ENCODE assay signal across 21 mouse cellular contexts in the genomic region with DNA sequence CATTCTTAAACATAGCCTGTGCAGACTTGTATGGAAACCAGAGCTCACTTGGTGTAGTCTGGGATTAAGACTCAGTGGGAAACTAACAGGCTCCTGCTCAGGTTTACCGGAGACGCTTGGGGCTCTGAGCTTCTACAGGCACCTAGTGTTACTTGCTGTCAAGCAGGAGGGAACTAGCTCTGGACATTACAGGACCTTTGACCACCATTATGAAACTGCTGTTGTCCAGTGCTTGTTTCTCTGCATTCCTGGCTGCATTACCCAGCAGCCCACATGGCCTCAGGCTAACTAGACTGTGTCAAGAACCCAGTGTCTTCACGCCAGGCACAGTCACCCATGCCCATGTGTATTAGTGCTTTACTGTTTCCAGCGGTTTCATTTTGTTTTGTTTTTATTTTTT. TPM values are rescaled to one million over a fixed set of nuclear protein-coding genes. Genes with fewer than 3 reads are reported as not detected.
A peak's percentile ranks its signal among the peaks of the same experiment; 100 is the strongest.
DNase-seq lines count a peak whose midpoint lies in the region; ATAC-seq and TF ChIP-seq lines count a peak whose summit lies in the region.
"Had no signal": no experiment of that assay in that cellular context is flagged by ENCODE, and none has a peak within 500 bp of the region (broad histone marks: within the 10 kb centered on the region; RNA-seq: fewer than 3 reads in every experiment).

No protein-coding gene starts in this region.

- 92% methylated on average over 4 of the region's 4 CpGs for WGBS in kidney, embryonic 15.5 days
- 65% methylated on average over 4 of the region's 4 CpGs for WGBS in liver, postnatal 0 days (ENCODE audit: insufficient replicate concordance)

- no peaks in the 10 kb centered on the region for H3K27me3 ChIP-seq in kidney, embryonic 15.5 days
- H3K27me3 ChIP-seq in liver, postnatal 0 days (ENCODE audit: insufficient read depth, low read length): no peaks in the 10 kb centered on the region
- H3K27me3 ChIP-seq: embryonic facial prominence, embryonic 12.5 days; forebrain, embryonic 12.5 days; hindbrain, embryonic 12.5 days; limb, embryonic 15.5 days had no signal

- H3K9me3 ChIP-seq in kidney, embryonic 15.5 days (replicated peaks): no peaks in the 10 kb centered on the region
- H3K9me3 ChIP-seq in liver, postnatal 0 days (ENCODE audit: low read length): no peaks in the 10 kb centered on the region
- H3K9me3 ChIP-seq: embryonic facial prominence, embryonic 12.5 days; forebrain, embryonic 12.5 days; hindbrain, embryonic 12.5 days; limb, embryonic 15.5 days had no signal

- H3K27ac ChIP-seq in kidney, embryonic 15.5 days: no peak overlapping the region
- peak overlapping the region; percentile 53; the same call in 1 of the 2 replicates for H3K27ac ChIP-seq in brown adipose tissue, adult 24 weeks (replicated peaks; ENCODE audit: low read depth, low read length)
- peak overlapping the region; percentile 69 for H3K27ac ChIP-seq in liver, postnatal 0 days (ENCODE audit: low read depth)
- H3K27ac ChIP-seq: embryonic facial prominence, embryonic 12.5 days; forebrain, embryonic 12.5 days; hindbrain, embryonic 12.5 days; left cerebral cortex, adult 2 months; limb, embryonic 15.5 days had no signal

- H3K4me3 ChIP-seq in kidney, embryonic 15.5 days (replicated peaks): no peak overlapping the region
- no peak overlapping the region for H3K4me3 ChIP-seq in brown adipose tissue, adult 24 weeks (ENCODE audit: insufficient read depth, low read depth, low read length)
- H3K4me3 ChIP-seq in liver, postnatal 0 days (ENCODE audit: low read depth, low read length): no peak overlapping the region
- H3K4me3 ChIP-seq: embryonic facial prominence, embryonic 12.5 days; forebrain, embryonic 12.5 days; hindbrain, embryonic 12.5 days; left cerebral cortex, adult 2 months; limb, embryonic 15.5 days had no signal

- no peak for TF ChIP-seq CTCF in liver, postnatal 0 days (IDR thresholded peaks at IDR 0.05; ENCODE audit: low read depth)

- no peak for ATAC-seq in kidney, embryonic 15.5 days (replicated peaks; ENCODE audit: low FRiP score)
- peak; percentile 92 for ATAC-seq in liver, postnatal 0 days

- no peak for TF ChIP-seq EP300 in liver, postnatal 0 days (IDR thresholded peaks at IDR 0.05; ENCODE audit: low read depth)

- peak; percentile 67 for DNase-seq in kidney, adult 9 months
- peak; percentile 9 to 77 for DNase-seq in kidney, postnatal 25 days
- no peak for DNase-seq in liver, postnatal 0 days
- DNase-seq in right cerebral cortex, postnatal 10 days (ENCODE audit: low spot score in 2 of 2): no peak
- DNase-seq in urinary bladder, postnatal 14 days (ENCODE audit: low spot score): no peak
- DNase-seq: adrenal gland, postnatal 25 days; cerebellum, adult 11 months; cerebellum, postnatal 14 days; gastrocnemius, postnatal 36 days; left cerebral cortex, postnatal 4 days; lung, postnatal 10 days; thymus, adult 18-20 months; thymus, postnatal 36 days had no signal

- no peaks in the 10 kb centered on the region for H3K4me1 ChIP-seq in kidney, embryonic 15.5 days
- no peaks in the 10 kb centered on the region; the same call in 1 of the 2 replicates for H3K4me1 ChIP-seq in brown adipose tissue, adult 24 weeks (ENCODE audit: control insufficient read depth, insufficient read depth, insufficient read length, low read length)
- no peaks in the 10 kb centered on the region for H3K4me1 ChIP-seq in liver, postnatal 0 days (ENCODE audit: insufficient read depth)
- H3K4me1 ChIP-seq: embryonic facial prominence, embryonic 12.5 days; forebrain, embryonic 12.5 days; hindbrain, embryonic 12.5 days; limb, embryonic 15.5 days had no signal

- no peak overlapping the region for H3K4me2 ChIP-seq in kidney, embryonic 15.5 days
- H3K4me2 ChIP-seq in liver, postnatal 0 days (ENCODE audit: low read depth, low read length): no peak overlapping the region
- H3K4me2 ChIP-seq: embryonic facial prominence, embryonic 12.5 days; forebrain, embryonic 12.5 days; hindbrain, embryonic 12.5 days; limb, embryonic 15.5 days; midbrain, embryonic 11.5 days had no signal

- H3K9ac ChIP-seq in kidney, embryonic 15.5 days: no peak overlapping the region
- no peak overlapping the region for H3K9ac ChIP-seq in liver, postnatal 0 days (replicated peaks)
- H3K9ac ChIP-seq: embryonic facial prominence, embryonic 12.5 days; forebrain, embryonic 12.5 days; hindbrain, embryonic 12.5 days; limb, embryonic 15.5 days had no signal

- peaks cover 96% of the 10 kb centered on the region for H3K36me3 ChIP-seq in kidney, embryonic 15.5 days
- H3K36me3 ChIP-seq in liver, postnatal 0 days (replicated peaks; ENCODE audit: insufficient read depth, low read length): peaks cover 60% of the 10 kb centered on the region

RNA-seq across cellular contexts. Expression of gene Ubr4, which starts 20.7 kb away (rescaled TPM):
- 66.4 and 72.2 TPM in 2 replicates for polyA plus RNA-seq in kidney, embryonic 15.5 days (2015; fragmentation: Nextera tagmentation; extraction: Ambion mirVana)
- polyA plus RNA-seq in brown adipose tissue, adult 24 weeks (2012; ENCODE audit: insufficient read depth, insufficient read length, missing spikeins): 32.5 and 43.2 TPM in 2 replicates
- polyA plus RNA-seq in liver, postnatal 0 days (2015; fragmentation: Nextera tagmentation; extraction: Ambion mirVana): 24.6 and 24.7 TPM in 2 replicates

RNA-seq across cellular contexts. Expression of gene Emc1, which starts 20.7 kb away (rescaled TPM):
- polyA plus RNA-seq in kidney, embryonic 15.5 days (2015; fragmentation: Nextera tagmentation; extraction: Ambion mirVana): 32.2 and 32.3 TPM in 2 replicates
- 14.1 and 14.7 TPM in 2 replicates for polyA plus RNA-seq in brown adipose tissue, adult 24 weeks (2012; ENCODE audit: insufficient read depth, insufficient read length, missing spikeins)
- 6.8 and 8.2 TPM in 2 replicates for polyA plus RNA-seq in liver, postnatal 0 days (2015; fragmentation: Nextera tagmentation; extraction: Ambion mirVana)

RNA-seq across cellular contexts. Expression of gene Mrto4, which starts 20.8 kb away (rescaled TPM):
- polyA plus RNA-seq in kidney, embryonic 15.5 days (2015; fragmentation: Nextera tagmentation; extraction: Ambion mirVana): 123 and 130 TPM in 2 replicates
- polyA plus RNA-seq in brown adipose tissue, adult 24 weeks (2012; ENCODE audit: insufficient read depth, insufficient read length, missing spikeins): 16.7 and 22.2 TPM in 2 replicates
- 46.2 and 46.7 TPM in 2 replicates for polyA plus RNA-seq in liver, postnatal 0 days (2015; fragmentation: Nextera tagmentation; extraction: Ambion mirVana)

Comparison
In these comparisons a context has a peak if more than half of its experiments do, and no peak if none do; other contexts are left out.
1. DNase-seq: peak in kidney, adult 9 months (single experiment) and kidney, postnatal 25 days (2 of 2); none in liver, postnatal 0 days (single experiment), right cerebral cortex, postnatal 10 days (0 of 2) and urinary bladder, postnatal 14 days (single experiment).